Mouse (Mus musculus) cerebellum, adult 2 months (tissue): ENCODE measurements around the gene Wdr95. TPM values are rescaled to one million over a fixed set of nuclear protein-coding genes. Genes with fewer than 3 reads are reported as not detected.

Source experiments
- DNase-seq, 2 experiments: peaks; one replicate each; pipeline ENCODE4 v3.0.0; 2021
- H3K27ac ChIP-seq: fragments of 200-500 bp; 2 replicates; pipeline ENCODE4 v1.5.1; 2012; ENCODE audit warnings: low read length, control low read depth, inconsistent platforms; ENCODE audit not compliant: insufficient read depth
- H3K27me3 ChIP-seq: fragments of 200-500 bp; 2 replicates; pipeline ENCODE4 v1.6.1; 2012; ENCODE audit warnings: inconsistent platforms, mild to moderate bottlenecking, low read length, moderate library complexity; ENCODE audit not compliant: control insufficient read depth, insufficient read depth
- H3K4me1 ChIP-seq: fragments of 200-500 bp; 2 replicates; pipeline ENCODE4 v1.6.1; 2011; ENCODE audit warnings: low read length; ENCODE audit not compliant: control insufficient read depth, insufficient read depth
- H3K4me3 ChIP-seq: fragments of 200-500 bp; replicated peaks from 2 replicates; pipeline ENCODE3; 2011; ENCODE audit warnings: mild to moderate bottlenecking, low read depth, low read length, control low read depth; ENCODE audit not compliant: insufficient read depth
- CTCF ChIP-seq: fragments of 200-500 bp; IDR thresholded peaks from 2 replicates; pipeline ENCODE4 v1.5.1; 2011; ENCODE audit warnings: low read depth, mild to moderate bottlenecking, control low read depth, low read length, moderate library complexity, borderline replicate concordance; ENCODE audit not compliant: insufficient read depth
- POLR2A ChIP-seq: fragments of 200-500 bp; IDR thresholded peaks from 2 replicates; pipeline ENCODE4 v1.6.1; 2011; ENCODE audit warnings: low read length, control low read depth, borderline replicate concordance; ENCODE audit not compliant: insufficient read depth
- WGBS: fragments of 180-500 bp; shearing (Covaris S2); methylation state at CpG from one replicate; pipeline ENCODE4 v1.1.7; 2018; 5-methylcytosine and 5-hydroxymethylcytosine counted together
- polyA plus RNA-seq: library from polyadenylated mRNA; depleted of rRNA; stranded (reverse); fragments of >200 nt; gene quantifications from 2 replicates; pipeline ENCODE4 v1.2.3, GENCODE M21; 2012

The Wdr95 gene
- polyA plus RNA-seq, 1 experiment, result 0.29 TPM

DNA sequence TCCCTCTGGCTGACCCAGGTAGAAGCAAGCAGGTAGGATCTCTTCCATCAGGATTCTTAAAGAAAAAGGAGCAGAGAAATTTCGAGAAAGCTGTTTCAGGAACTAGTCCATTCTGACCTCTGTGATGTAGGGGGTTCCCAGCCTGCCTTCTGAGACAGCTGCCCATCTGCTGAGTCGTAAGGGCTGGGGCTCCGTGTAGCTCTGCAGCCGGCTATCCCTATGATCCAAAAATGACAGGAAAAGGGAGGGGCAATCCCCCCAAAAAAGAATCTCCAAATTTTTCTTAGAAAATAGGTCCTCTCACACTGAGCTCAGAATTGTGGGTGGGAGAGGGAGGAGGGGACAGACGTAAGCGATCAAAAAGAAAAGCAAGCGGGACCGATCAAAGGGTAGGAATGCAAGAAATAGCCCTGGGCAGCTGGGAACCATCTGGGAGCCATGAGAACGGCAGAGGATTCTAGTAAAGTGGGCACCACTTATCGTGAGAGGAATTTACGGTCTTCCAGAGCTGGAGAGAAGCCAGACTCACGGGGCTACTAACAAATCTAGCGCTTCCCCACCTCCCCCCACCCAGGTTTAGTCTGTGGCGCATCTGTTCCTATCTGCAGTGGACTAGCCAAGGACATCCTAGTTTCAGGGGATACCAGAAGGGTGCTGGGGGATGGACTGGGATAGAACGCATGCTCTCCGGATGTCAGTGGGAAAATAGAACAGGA is 9.5 kb downstream of the Wdr95 start:
- Histone ChIP-seq H3K4me1 (peaks cover 4% of the 10 kb centered on the region), H3K27ac (no peak overlapping the region), H3K27me3 (no peaks in the 10 kb centered on the region), H3K4me3 (peak overlapping the region; percentile 10)
- no peak for DNase-seq
- TF ChIP-seq CTCF (no peak), POLR2A (no peak)
- 8% methylated on average over 16 of the region's 16 CpGs for WGBS

DNA sequence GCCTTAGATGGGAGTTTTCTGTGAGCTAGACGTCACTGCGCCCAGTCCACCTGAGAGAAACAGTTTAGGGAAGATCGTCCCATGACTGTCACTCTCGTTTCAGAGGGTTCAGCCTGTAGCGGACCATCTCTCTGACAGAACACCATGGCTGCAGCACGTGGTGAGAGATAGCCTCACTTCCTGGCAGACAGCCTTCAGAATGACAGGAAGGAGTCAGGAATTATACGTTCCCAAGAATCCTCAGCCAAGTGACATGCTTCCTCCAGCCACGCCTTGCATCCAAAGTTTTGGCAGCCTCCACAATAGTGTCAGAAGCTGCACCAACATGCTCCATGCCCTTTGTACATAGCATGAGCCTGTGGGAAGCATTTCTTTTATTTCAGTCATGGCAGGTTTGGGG is 10.1 kb downstream of the Wdr95 start:
- no peak overlapping the region for H3K27ac ChIP-seq
- WGBS, result 16% methylated on average over 8 of the region's 8 CpGs
- no peak for DNase-seq
- H3K4me1 ChIP-seq, result peaks cover 4% of the 10 kb centered on the region
- TF ChIP-seq POLR2A (no peak), CTCF (no peak)
- no peak overlapping the region for H3K4me3 ChIP-seq
- no peaks in the 10 kb centered on the region for H3K27me3 ChIP-seq

DNA sequence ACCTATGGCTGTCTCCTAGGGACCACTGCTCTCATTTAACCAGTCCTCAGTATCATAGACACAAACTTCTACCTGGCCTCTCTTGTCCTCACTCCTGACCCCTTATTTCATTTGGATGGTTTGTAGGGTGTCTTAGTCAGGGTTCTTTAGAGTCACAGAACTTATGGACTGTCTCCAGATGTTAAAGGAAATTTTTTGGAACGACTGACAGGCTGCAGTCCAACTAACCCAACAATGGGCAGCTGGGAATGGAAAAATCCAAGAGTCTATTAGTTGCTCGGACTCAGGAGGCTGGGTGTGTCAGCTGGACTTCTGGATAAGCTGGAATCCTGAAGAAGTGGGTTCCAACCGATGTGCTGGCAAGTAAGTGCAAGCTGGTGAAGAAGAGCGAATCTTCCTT is 10.6 kb downstream of the Wdr95 start:
- DNase-seq, result no peak
- 65% methylated on average over 4 of the region's 4 CpGs for WGBS
- Histone ChIP-seq H3K4me1 (peaks cover 4% of the 10 kb centered on the region), H3K4me3 (no peak overlapping the region), H3K27ac (no peak overlapping the region), H3K27me3 (no peaks in the 10 kb centered on the region)
- TF ChIP-seq CTCF (no peak), POLR2A (no peak)

DNA sequence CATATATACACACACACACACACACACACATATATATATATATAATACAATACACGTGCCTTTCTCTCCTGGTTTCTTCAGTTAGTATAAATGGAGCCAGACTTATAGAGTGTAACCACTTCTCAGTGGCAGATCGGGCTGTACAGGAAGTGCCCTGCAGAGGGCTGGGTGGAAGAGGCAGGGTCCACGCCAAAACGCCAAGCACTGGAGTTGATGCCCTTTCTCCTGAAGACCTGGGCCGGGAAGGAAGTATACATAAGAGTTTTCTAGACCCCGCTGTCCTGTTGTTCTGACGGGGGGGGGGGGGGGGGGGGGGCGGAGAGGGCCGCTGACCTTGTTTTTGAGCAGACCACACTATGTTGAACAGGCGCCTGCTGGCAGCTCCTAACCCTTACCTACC is 22.7 kb downstream of the Wdr95 start:
- DNase-seq, result no peak
- 60% methylated on average over 8 of the region's 10 CpGs for WGBS
- Histone ChIP-seq H3K4me1 (no peaks in the 10 kb centered on the region), H3K4me3 (no peak overlapping the region), H3K27me3 (no peaks in the 10 kb centered on the region), H3K27ac (no peak overlapping the region)
- no peak for TF ChIP-seq CTCF
- TF ChIP-seq POLR2A, result no peak

DNA sequence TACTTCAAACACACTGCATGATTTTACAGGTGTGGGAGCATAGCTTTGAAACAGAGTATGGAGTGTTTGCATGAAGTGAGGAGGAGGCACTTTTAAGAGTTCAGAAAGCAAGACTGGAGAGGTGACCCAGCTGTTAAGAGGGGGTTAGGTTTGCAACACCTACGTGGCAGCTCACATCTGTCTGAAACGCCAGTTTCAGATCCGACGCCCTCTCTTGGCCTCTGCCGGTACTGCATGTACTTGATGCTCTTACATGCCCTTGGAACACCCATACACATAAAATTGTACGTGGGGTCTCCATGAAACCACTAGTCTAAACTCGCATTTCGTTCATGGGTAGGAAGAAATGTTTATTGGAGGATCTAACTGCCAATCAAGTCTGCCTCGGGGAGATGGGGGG is 24.3 kb downstream of the Wdr95 start:
- 46% methylated on average over 9 of the region's 9 CpGs for WGBS
- H3K4me1 ChIP-seq, result no peaks in the 10 kb centered on the region
- no peak overlapping the region for H3K27ac ChIP-seq
- TF ChIP-seq CTCF (0 out of 2 replicates have a peak, but pooled peaks have one; percentile 20), POLR2A (no peak)
- H3K27me3 ChIP-seq, result no peaks in the 10 kb centered on the region
- no peak overlapping the region for H3K4me3 ChIP-seq
- no peak for DNase-seq

DNA sequence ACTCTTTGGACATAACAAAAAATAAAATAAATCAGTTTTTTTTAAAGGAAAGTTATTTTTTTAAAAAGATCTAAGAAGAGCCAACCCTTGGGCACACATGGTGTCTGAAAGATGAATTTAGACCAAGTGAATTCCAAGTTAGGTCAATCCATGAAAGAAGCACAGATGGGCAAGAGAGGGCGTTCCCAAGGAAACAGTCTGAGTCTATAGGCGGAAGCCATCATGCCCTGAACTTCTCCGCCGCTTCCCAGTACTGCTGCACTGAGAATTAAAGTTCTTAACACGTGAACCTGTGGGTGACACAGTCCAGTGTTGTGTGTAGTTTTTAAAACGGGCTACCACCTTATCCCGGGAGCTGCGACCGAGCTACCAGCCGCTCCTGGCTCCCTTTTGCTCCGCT is 24.9 kb downstream of the Wdr95 start:
- no peak for TF ChIP-seq POLR2A
- TF ChIP-seq CTCF, result no peak
- DNase-seq, result no peak
- WGBS, result 93% methylated on average over 11 of the region's 11 CpGs

DNA sequence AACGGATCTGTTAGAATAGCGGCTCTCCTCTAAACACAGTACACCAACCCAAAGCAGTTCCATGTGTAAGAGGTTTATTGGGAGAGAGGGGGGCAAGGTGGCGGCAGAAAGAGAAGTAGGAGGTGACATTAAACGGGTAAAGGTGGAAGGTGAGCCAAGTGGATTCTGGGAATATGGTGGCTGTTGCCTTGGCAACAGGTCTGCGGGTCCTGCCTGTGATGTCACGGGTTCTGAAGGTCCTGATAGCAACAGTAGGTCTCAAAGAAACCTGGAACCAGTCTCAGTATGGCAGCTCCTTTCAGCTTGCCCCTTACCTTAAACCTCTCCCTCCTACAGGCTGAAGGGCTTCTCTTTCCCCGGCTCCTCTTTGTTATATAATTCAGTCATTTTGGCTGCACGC is 25.9 kb downstream of the Wdr95 start:
- Histone ChIP-seq H3K27ac (no peak overlapping the region), H3K4me1 (no peaks in the 10 kb centered on the region), H3K4me3 (no peak overlapping the region), H3K27me3 (no peaks in the 10 kb centered on the region)
- no peak for TF ChIP-seq POLR2A
- TF ChIP-seq CTCF, result no peak
- 86% methylated on average over 8 of the region's 8 CpGs for WGBS
- no peak for DNase-seq

More for the DNA sequence above, 24.9 kb downstream of the Wdr95 start:
- H3K4me1 ChIP-seq, result no peaks in the 10 kb centered on the region
- H3K27me3 ChIP-seq, result no peaks in the 10 kb centered on the region
- no peak overlapping the region for H3K4me3 ChIP-seq
- H3K27ac ChIP-seq, result no peak overlapping the region

DNA sequence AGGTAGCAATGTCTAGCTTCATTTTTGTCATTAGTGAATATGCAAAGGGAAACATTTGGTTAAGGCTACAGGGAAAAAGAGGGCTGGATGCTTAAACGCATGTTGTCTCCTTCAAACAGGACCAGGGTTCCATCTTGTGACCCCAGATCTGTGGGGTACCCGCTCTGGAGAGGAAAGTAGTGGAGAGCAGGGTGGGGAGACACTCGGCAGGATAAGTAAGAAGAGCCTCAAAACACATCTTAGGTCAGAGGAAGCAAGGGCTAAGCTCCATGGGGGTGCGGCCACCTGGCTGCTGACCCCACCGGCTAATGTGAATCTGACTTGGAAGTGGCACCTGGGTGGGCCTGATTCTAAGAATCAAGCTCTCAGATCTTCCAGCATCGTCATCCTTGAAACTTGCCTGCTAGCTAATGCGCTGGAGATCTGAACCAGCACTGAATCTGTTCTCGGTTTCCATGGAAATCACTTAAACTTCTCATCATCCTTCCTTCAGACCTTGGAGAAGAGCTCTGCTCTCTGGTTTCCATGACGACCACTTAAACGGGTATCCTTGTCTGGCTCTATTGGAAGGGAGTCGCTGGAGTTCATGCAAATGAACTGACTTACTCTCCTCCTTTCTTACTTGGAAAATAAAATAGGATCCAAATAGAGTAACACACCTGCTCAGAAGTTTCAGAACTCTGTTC is 32.6 kb downstream of the Wdr95 start:
- 51% methylated on average over 11 of the region's 11 CpGs for WGBS
- no peak overlapping the region for H3K4me3 ChIP-seq
- H3K27ac ChIP-seq, result no peak overlapping the region
- no peaks in the 10 kb centered on the region for H3K4me1 ChIP-seq
- DNase-seq, result no peak
- TF ChIP-seq CTCF (no peak), POLR2A (no peak)
- H3K27me3 ChIP-seq, result no peaks in the 10 kb centered on the region
